In the genomic region with DNA sequence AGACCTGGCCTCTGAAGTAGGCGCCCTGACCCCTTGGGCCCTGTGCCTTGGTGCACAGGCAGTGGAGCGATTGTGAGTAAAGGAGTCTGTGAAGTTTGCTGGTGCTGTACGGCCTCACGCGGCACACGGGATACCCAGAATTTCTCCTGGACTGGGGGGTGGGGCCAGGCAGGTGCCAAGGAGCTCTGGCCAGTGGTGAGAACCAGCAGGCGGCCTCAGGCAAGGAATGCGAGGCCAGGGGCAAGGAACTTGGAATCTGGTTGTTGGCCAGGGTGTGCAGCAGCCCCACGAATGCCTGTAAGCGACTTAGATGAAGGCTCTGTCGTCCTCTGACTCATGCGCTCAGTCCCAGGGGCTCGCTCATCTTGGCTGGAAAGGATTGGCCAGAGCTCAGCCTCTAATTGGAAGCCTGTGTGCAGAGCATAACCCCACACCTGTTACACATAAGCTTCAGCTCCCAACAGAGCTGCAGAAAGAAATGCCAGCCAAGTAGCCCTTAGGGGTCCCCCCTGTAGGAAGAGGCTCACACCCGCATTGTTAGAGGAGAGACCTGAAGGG, we compare ENCODE assay signal across 8 mouse cellular contexts. TPM values are rescaled to one million over a fixed set of nuclear protein-coding genes. Genes with fewer than 3 reads are reported as not detected.
DNase-seq lines count a peak whose midpoint lies in the region; ATAC-seq and TF ChIP-seq lines count a peak whose summit lies in the region.

No protein-coding gene starts in this region.

- 10% methylated on average over 14 of the region's 14 CpGs for WGBS in forebrain, embryonic 13.5 days
- WGBS in forebrain, embryonic 15.5 days: 10% methylated on average over 14 of the region's 14 CpGs
- 24% methylated on average over 14 of the region's 14 CpGs for WGBS in heart, postnatal 0 days
- WGBS in limb, embryonic 12.5 days: 4% methylated on average over 14 of the region's 14 CpGs
- 52% methylated on average over 14 of the region's 14 CpGs for WGBS in liver, postnatal 0 days (ENCODE audit: insufficient replicate concordance)

- TF ChIP-seq EP300 in heart, postnatal 0 days (IDR thresholded peaks at IDR 0.05; ENCODE audit: low read depth): no peak
- no peak for TF ChIP-seq EP300 in liver, postnatal 0 days (IDR thresholded peaks at IDR 0.05; ENCODE audit: low read depth)

- H3K9me3 ChIP-seq in forebrain, embryonic 13.5 days (replicated peaks): no peaks in the 10 kb centered on the region
- H3K9me3 ChIP-seq in forebrain, embryonic 15.5 days: no peaks in the 10 kb centered on the region
- no peaks in the 10 kb centered on the region for H3K9me3 ChIP-seq in heart, postnatal 0 days (replicated peaks; ENCODE audit: control insufficient read depth, low read length)
- no peaks in the 10 kb centered on the region for H3K9me3 ChIP-seq in limb, embryonic 12.5 days
- H3K9me3 ChIP-seq in liver, postnatal 0 days (ENCODE audit: low read length): no peaks in the 10 kb centered on the region

- peaks cover 45% of the 10 kb centered on the region for H3K27me3 ChIP-seq in forebrain, embryonic 13.5 days
- peaks cover 5% of the 10 kb centered on the region; the same call in 1 of the 2 replicates for H3K27me3 ChIP-seq in forebrain, embryonic 15.5 days
- H3K27me3 ChIP-seq in heart, postnatal 0 days (ENCODE audit: control insufficient read depth, insufficient read depth, low read length): peaks cover 24% of the 10 kb centered on the region; the same call in 1 of the 2 replicates
- peaks cover 13% of the 10 kb centered on the region for H3K27me3 ChIP-seq in limb, embryonic 12.5 days
- H3K27me3 ChIP-seq in liver, postnatal 0 days (ENCODE audit: insufficient read depth, low read length): 0 out of 2 replicates have a peak, but pooled peaks cover 3% of the 10 kb centered on the region

- no peak for TF ChIP-seq CTCF in heart, postnatal 0 days (IDR thresholded peaks at IDR 0.05; ENCODE audit: low read depth)
- TF ChIP-seq CTCF in liver, postnatal 0 days (IDR thresholded peaks at IDR 0.05; ENCODE audit: low read depth): no peak

- H3K4me2 ChIP-seq in forebrain, embryonic 13.5 days: peak overlapping the region; percentile 44; the same call in 1 of the 2 replicates
- H3K4me2 ChIP-seq in forebrain, embryonic 15.5 days (replicated peaks): no peak overlapping the region
- H3K4me2 ChIP-seq in heart, postnatal 0 days (ENCODE audit: low read depth, low read length): no peak overlapping the region
- H3K4me2 ChIP-seq in limb, embryonic 12.5 days: peak overlapping the region; percentile 49
- H3K4me2 ChIP-seq in liver, postnatal 0 days (ENCODE audit: low read depth, low read length): no peak overlapping the region

- no peak overlapping the region for H3K9ac ChIP-seq in forebrain, embryonic 13.5 days
- H3K9ac ChIP-seq in forebrain, embryonic 15.5 days (replicated peaks): no peak overlapping the region
- no peak overlapping the region for H3K9ac ChIP-seq in heart, postnatal 0 days (replicated peaks; ENCODE audit: low read depth, low read length)
- 0 out of 2 replicates have a peak overlapping the region, but pooled peaks have one; percentile 18 for H3K9ac ChIP-seq in limb, embryonic 12.5 days (replicated peaks)
- no peak overlapping the region for H3K9ac ChIP-seq in liver, postnatal 0 days (replicated peaks)

- intact Hi-C loops in left cerebral cortex, postnatal 14 days (cut with DNase I): no loop called here

- H3K4me3 ChIP-seq in forebrain, embryonic 13.5 days: no peak overlapping the region
- no peak overlapping the region for H3K4me3 ChIP-seq in forebrain, embryonic 15.5 days
- no peak overlapping the region for H3K4me3 ChIP-seq in heart, postnatal 0 days (ENCODE audit: low read depth, low read length)
- peak overlapping the region; percentile 12 for H3K4me3 ChIP-seq in limb, embryonic 12.5 days (replicated peaks)
- H3K4me3 ChIP-seq in liver, postnatal 0 days (ENCODE audit: low read depth, low read length): no peak overlapping the region

- H3K4me1 ChIP-seq in forebrain, embryonic 13.5 days: peaks cover 23% of the 10 kb centered on the region
- H3K4me1 ChIP-seq in forebrain, embryonic 15.5 days: peaks cover 20% of the 10 kb centered on the region
- 0 out of 2 replicates have a peak, but pooled peaks cover 6% of the 10 kb centered on the region for H3K4me1 ChIP-seq in heart, postnatal 0 days (ENCODE audit: control insufficient read depth, insufficient read depth)
- peaks cover 36% of the 10 kb centered on the region for H3K4me1 ChIP-seq in limb, embryonic 12.5 days (replicated peaks)
- H3K4me1 ChIP-seq in liver, postnatal 0 days (ENCODE audit: insufficient read depth): peaks cover 11% of the 10 kb centered on the region; the same call in 1 of the 2 replicates

- no peaks in the 10 kb centered on the region for H3K36me3 ChIP-seq in forebrain, embryonic 13.5 days (ENCODE audit: poor library complexity, severe bottlenecking)
- H3K36me3 ChIP-seq in forebrain, embryonic 15.5 days: no peaks in the 10 kb centered on the region
- no peaks in the 10 kb centered on the region for H3K36me3 ChIP-seq in heart, postnatal 0 days (replicated peaks; ENCODE audit: control insufficient read depth, insufficient read depth, low read length)
- H3K36me3 ChIP-seq in limb, embryonic 12.5 days: no peaks in the 10 kb centered on the region
- no peaks in the 10 kb centered on the region for H3K36me3 ChIP-seq in liver, postnatal 0 days (replicated peaks; ENCODE audit: insufficient read depth, low read length)

- no peak overlapping the region for H3K27ac ChIP-seq in forebrain, embryonic 13.5 days
- H3K27ac ChIP-seq in forebrain, embryonic 15.5 days (replicated peaks): no peak overlapping the region
- no peak overlapping the region for H3K27ac ChIP-seq in heart, postnatal 0 days (ENCODE audit: low read depth)
- 0 out of 2 replicates have a peak overlapping the region, but pooled peaks have one; percentile 7 for H3K27ac ChIP-seq in limb, embryonic 12.5 days
- no peak overlapping the region for H3K27ac ChIP-seq in liver, postnatal 0 days (ENCODE audit: low read depth)

- peak; percentile 19; the same call in 1 of the 2 replicates for ATAC-seq in forebrain, embryonic 13.5 days
- ATAC-seq in forebrain, embryonic 15.5 days (replicated peaks): no peak; the same call in 1 of the 2 replicates
- peak; percentile 36; the same call in 1 of the 2 replicates for ATAC-seq in heart, postnatal 0 days (ENCODE audit: insufficient read depth, low read depth)
- ATAC-seq in limb, embryonic 12.5 days (ENCODE audit: insufficient number of reproducible peaks, insufficient read depth, low FRiP score, low TSS enrichment, low read depth): peak; percentile 54; the same call in 1 of the 2 replicates
- no peak for ATAC-seq in cerebellum, adult (ENCODE audit: insufficient number of reproducible peaks, low FRiP score, low TSS enrichment)
- ATAC-seq in liver, postnatal 0 days: no peak

- peak; percentile 39 for DNase-seq in embryo, embryonic 9.5 days (ENCODE audit: extremely low spot score)
- no peak for DNase-seq in heart, postnatal 0 days (ENCODE audit: low spot score)
- DNase-seq in left cerebral cortex, postnatal 14 days (ENCODE audit: low spot score in 2 of 2): no peak
- DNase-seq in liver, postnatal 0 days: no peak

RNA-seq across cellular contexts. Expression of a gene that starts 49.4 kb away (rescaled TPM):
- 19.1 and 19.9 TPM in 2 replicates for polyA plus RNA-seq in forebrain, embryonic 13.5 days (2015; fragmentation: Nextera tagmentation; extraction: Ambion mirVana)
- polyA plus RNA-seq in forebrain, embryonic 15.5 days (2015; fragmentation: Nextera tagmentation; extraction: Ambion mirVana): 26.8 and 27.4 TPM in 2 replicates
- 5.2 and 9.2 TPM in 2 replicates for total RNA-seq in heart, postnatal 0 days (2014; rRNA removed; ENCODE audit: low replicate concordance)
- polyA plus RNA-seq in heart, postnatal 0 days (2015; fragmentation: Nextera tagmentation; extraction: Ambion mirVana): 6.6 and 8.6 TPM in 2 replicates
- 21.7 and 24.7 TPM in 2 replicates for polyA plus RNA-seq in limb, embryonic 12.5 days (2016; fragmentation: Nextera tagmentation; extraction: Ambion mirVana)
- total RNA-seq in left cerebral cortex, postnatal 14 days (2021): 10 to 100 TPM; 53.3 to 53.8 TPM
- polyA plus RNA-seq in liver, postnatal 0 days (2015; fragmentation: Nextera tagmentation; extraction: Ambion mirVana): 5.8 and 6.7 TPM in 2 replicates

Comparison
In these comparisons a context has a peak if more than half of its experiments do, and no peak if none do; other contexts are left out.
1. ATAC-seq: peak in forebrain, embryonic 13.5 days (single experiment), heart, postnatal 0 days (single experiment) and limb, embryonic 12.5 days (single experiment); none in forebrain, embryonic 15.5 days (single experiment), cerebellum, adult (single experiment) and liver, postnatal 0 days (single experiment).
2. H3K4me2 ChIP-seq: peak in forebrain, embryonic 13.5 days (single experiment) and limb, embryonic 12.5 days (single experiment); none in forebrain, embryonic 15.5 days (single experiment), heart, postnatal 0 days (single experiment) and liver, postnatal 0 days (single experiment).